Mouse (Mus musculus) MEL (cell line): ENCODE measurements at regions not wholly inside any gene's neighbourhood (a gene's known extent, or its start where the extent isn't known, plus 50 kb on each side); places are given as distances from the start of the nearest gene placed in this dataset.

Source experiments
- DNase-seq: peaks from one replicate; pipeline ENCODE4 v3.0.0; 2011; ENCODE audit warnings: low read depth, low spot score
- H3K27ac ChIP-seq: 2 replicates; pipeline ENCODE4 v1.5.1; 2012; ENCODE audit warnings: low read depth, mild to moderate bottlenecking, control low read depth, low read length, moderate library complexity; ENCODE audit not compliant: control insufficient read depth
- H3K27me3 ChIP-seq, 2 experiments: fragments of 150-350 bp in 1 of 2; sonication (generic) in 1 of 2; 2 replicates each; pipeline ENCODE4 v1.6.1; 2012; ENCODE audit warnings: low read length in 2 of 2, mild to moderate bottlenecking in 2 of 2, improper control_type of control experiment in 1 of 2, moderate library complexity in 1 of 2; ENCODE audit not compliant: insufficient read depth in 2 of 2, control insufficient read depth in 1 of 2
- H3K36me3 ChIP-seq, 2 experiments: 2 replicates each; pipeline ENCODE4 v1.6.1; 2012 to 2014; ENCODE audit warnings: low read length in 2 of 2, improper control_type of control experiment in 1 of 2, inconsistent platforms in 1 of 2, mild to moderate bottlenecking in 1 of 2; ENCODE audit not compliant: insufficient read depth in 2 of 2, control insufficient read depth in 1 of 2
- H3K4me1 ChIP-seq, 2 experiments: fragments of 150-350 bp in 1 of 2; sonication (generic) in 1 of 2; 2 replicates each; pipeline ENCODE4 v1.6.1; 2012; ENCODE audit warnings: low read length in 2 of 2, improper control_type of control experiment in 1 of 2, mild to moderate bottlenecking in 1 of 2; ENCODE audit not compliant: insufficient read depth in 2 of 2, control insufficient read depth in 1 of 2
- H3K4me3 ChIP-seq, 2 experiments: fragments of 150-350 bp in 1 of 2; sonication (generic) in 1 of 2; 2 replicates each; pipeline ENCODE4 v1.5.1; 2012; ENCODE audit warnings: low read depth in 2 of 2, low read length in 2 of 2, mild to moderate bottlenecking in 2 of 2, moderate library complexity in 2 of 2, control low read depth in 1 of 2, improper control_type of control experiment in 1 of 2; ENCODE audit not compliant: control insufficient read depth in 1 of 2, insufficient read depth in 1 of 2
- H3K79me2 ChIP-seq: 2 replicates; pipeline ENCODE4 v1.6.1; 2012; ENCODE audit warnings: mild to moderate bottlenecking, low read length, moderate library complexity; ENCODE audit not compliant: control insufficient read depth, poor library complexity, insufficient read depth
- H3K9ac ChIP-seq: 2 replicates; pipeline ENCODE4 v1.6.1; 2012; ENCODE audit warnings: low read depth, mild to moderate bottlenecking, control low read depth, low read length, moderate library complexity; ENCODE audit not compliant: control insufficient read depth, poor library complexity, severe bottlenecking
- H3K9me3 ChIP-seq: fragments of 150-350 bp; sonication (generic); replicated peaks from 2 replicates; pipeline ENCODE4 v1.6.1; 2012; ENCODE audit warnings: mild to moderate bottlenecking, low read length, improper control_type of control experiment, moderate library complexity; ENCODE audit not compliant: insufficient read depth
- BHLHE40 ChIP-seq: IDR thresholded peaks from 2 replicates; pipeline ENCODE4 v1.6.1; 2012; ENCODE audit warnings: low read depth, mild to moderate bottlenecking, inconsistent platforms, low read length, improper control_type of control experiment, borderline replicate concordance
- CTCF ChIP-seq, 3 experiments: IDR thresholded peaks in 2 of 3; conservative IDR thresholded peaks in 1 of 3; 2 replicates each; pipeline ENCODE4 v1.5.1; 2011 to 2012; ENCODE audit warnings: low read length in 3 of 3, low read depth in 2 of 3, mild to moderate bottlenecking in 2 of 3, improper control_type of control experiment in 1 of 3, inconsistent platforms in 1 of 3, mixed read lengths in 1 of 3, moderate library complexity in 1 of 3; ENCODE audit not compliant: control insufficient read depth in 1 of 3, insufficient read depth in 1 of 3, poor library complexity in 1 of 3, severe bottlenecking in 1 of 3
- ELF1 ChIP-seq: IDR thresholded peaks from 2 replicates; pipeline ENCODE4 v1.6.1; 2014; ENCODE audit warnings: low read depth, mild to moderate bottlenecking, inconsistent platforms, low read length, improper control_type of control experiment, moderate library complexity
- ETS1 ChIP-seq: IDR thresholded peaks from 2 replicates; pipeline ENCODE4 v1.6.1; 2012; ENCODE audit warnings: low read depth, mild to moderate bottlenecking, inconsistent platforms, low read length, improper control_type of control experiment, moderate library complexity
- MAFK ChIP-seq: IDR thresholded peaks from 2 replicates; pipeline ENCODE4 v1.6.1; 2011; ENCODE audit warnings: low read depth, mild to moderate bottlenecking, low read length, improper control_type of control experiment, borderline replicate concordance
- MAX ChIP-seq: IDR thresholded peaks from 2 replicates; pipeline ENCODE4 v1.6.1; 2011; ENCODE audit warnings: low read length, improper control_type of control experiment
- MXI1 ChIP-seq: IDR thresholded peaks from 2 replicates; pipeline ENCODE4 v1.6.1; 2011; ENCODE audit warnings: mild to moderate bottlenecking, low read depth, low read length, improper control_type of control experiment
- NRF1 ChIP-seq: IDR thresholded peaks from 2 replicates; pipeline ENCODE4 v1.6.1; 2014; ENCODE audit warnings: low read depth, mild to moderate bottlenecking, inconsistent platforms, low read length, improper control_type of control experiment, moderate library complexity; ENCODE audit not compliant: poor library complexity, insufficient read depth, severe bottlenecking
- POLR2AphosphoS5 ChIP-seq: IDR thresholded peaks from 2 replicates; pipeline ENCODE4 v1.6.1; 2012; ENCODE audit warnings: low read depth, borderline replicate concordance, mild to moderate bottlenecking, inconsistent platforms, low read length, moderate library complexity, mixed read lengths
- RCOR1 ChIP-seq: IDR thresholded peaks from 2 replicates; pipeline ENCODE4 v1.6.1; 2012; ENCODE audit warnings: low read depth, mild to moderate bottlenecking, inconsistent platforms, low read length, improper control_type of control experiment
- TBP ChIP-seq: IDR thresholded peaks from 2 replicates; pipeline ENCODE4 v1.8.0; 2011; ENCODE audit warnings: low read depth, low read length, improper control_type of control experiment
- USF2 ChIP-seq, 2 experiments: IDR thresholded peaks; 2 replicates each; pipeline ENCODE4 v1.6.1; 2011 to 2012; ENCODE audit warnings: improper control_type of control experiment in 2 of 2, low read length in 2 of 2, borderline replicate concordance in 1 of 2, inconsistent platforms in 1 of 2, low read depth in 1 of 2, mild to moderate bottlenecking in 1 of 2; ENCODE audit not compliant: insufficient read depth in 1 of 2
- ZC3H11A ChIP-seq: IDR thresholded peaks from 2 replicates; pipeline ENCODE4 v1.6.1; 2012; ENCODE audit warnings: low read depth, mild to moderate bottlenecking, inconsistent platforms, low read length, improper control_type of control experiment
- ZKSCAN1 ChIP-seq: IDR thresholded peaks from 2 replicates; pipeline ENCODE4 v1.6.1; 2012; ENCODE audit warnings: low read depth, mild to moderate bottlenecking, inconsistent platforms, low read length, improper control_type of control experiment, moderate library complexity
- ZNF384 ChIP-seq: IDR thresholded peaks from 2 replicates; pipeline ENCODE4 v1.6.1; 2012; ENCODE audit warnings: low read depth, mild to moderate bottlenecking, inconsistent platforms, low read length, improper control_type of control experiment

DNA sequence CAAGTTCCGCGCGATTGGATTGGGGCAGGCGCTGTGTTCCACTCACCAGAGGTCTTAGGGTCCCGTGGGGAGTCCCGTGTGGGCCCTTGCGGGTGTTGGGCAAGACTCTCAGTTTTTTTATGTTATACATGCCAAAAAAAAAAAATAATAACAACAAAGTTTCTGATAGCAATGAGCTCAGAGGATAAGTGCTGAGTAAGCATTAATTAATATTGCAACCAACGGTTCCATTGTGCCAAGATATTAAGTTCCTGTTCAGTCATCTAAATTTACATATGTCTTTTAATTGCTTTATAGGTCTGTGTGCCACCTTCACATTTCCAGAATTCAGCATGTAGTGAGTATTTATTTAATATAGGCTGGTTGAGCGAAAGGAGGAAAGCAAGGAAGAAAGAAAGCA is 77.5 kb upstream of the Dmac1 start:
- no peaks in the 10 kb centered on the region for H3K79me2 ChIP-seq
- no peak overlapping the region for H3K9ac ChIP-seq
- TF ChIP-seq RCOR1, result no peak
- peak; percentile 84; the same call in 1 of the 2 replicates for TF ChIP-seq MAFK
- no peak for TF ChIP-seq USF2 (IDR thresholded peaks at IDR 0.05; ENCODE audit: borderline replicate concordance in 1 of 2, insufficient read depth in 1 of 2, low read depth in 1 of 2, low read length in 2 of 2)
- no peak for TF ChIP-seq BHLHE40
- TF ChIP-seq, all 39 proteins: peak for 1
- H3K27me3 ChIP-seq, result no peaks in the 10 kb centered on the region
- H3K27ac ChIP-seq, result no peak overlapping the region
- DNase-seq, result no peak
- H3K36me3 ChIP-seq, result no peaks in the 10 kb centered on the region
- no peaks in the 10 kb centered on the region for H3K4me1 ChIP-seq
- H3K4me3 ChIP-seq, result no peak overlapping the region
- no peaks in the 10 kb centered on the region for H3K9me3 ChIP-seq

GRCm38 (mm10) chr4:75334496-75334895 is 56.4 kb upstream of the Dmac1 start:
- Histone ChIP-seq H3K79me2 (no peaks in the 10 kb centered on the region), H3K9ac (no peak overlapping the region), H3K27ac (no peak overlapping the region), H3K36me3 (no peaks in the 10 kb centered on the region), H3K27me3 (no peaks in the 10 kb centered on the region), H3K9me3 (no peaks in the 10 kb centered on the region), H3K4me3 (no peak overlapping the region), H3K4me1 (no peaks in the 10 kb centered on the region)
- TF ChIP-seq MXI1 (no peak), CTCF (IDR thresholded peaks at IDR 0.05 in 2 of 3, conservative IDR thresholded peaks at IDR 0.05 in 1 of 3; ENCODE audit: control insufficient read depth in 1 of 3, insufficient read depth in 1 of 3, low read depth in 2 of 3, low read length in 3 of 3, poor library complexity in 1 of 3, severe bottlenecking in 1 of 3) (no peak), ZNF384 (no peak), TBP (no peak), ZKSCAN1 (no peak), NRF1 (no peak), ELF1 (no peak), POLR2AphosphoS5 (no peak), ZC3H11A (no peak), MAX (no peak), ETS1 (no peak), MAFK (no peak)
- DNase-seq, result no peak
